9 mouse cellular contexts compared by ENCODE assay signal in the genomic region with DNA sequence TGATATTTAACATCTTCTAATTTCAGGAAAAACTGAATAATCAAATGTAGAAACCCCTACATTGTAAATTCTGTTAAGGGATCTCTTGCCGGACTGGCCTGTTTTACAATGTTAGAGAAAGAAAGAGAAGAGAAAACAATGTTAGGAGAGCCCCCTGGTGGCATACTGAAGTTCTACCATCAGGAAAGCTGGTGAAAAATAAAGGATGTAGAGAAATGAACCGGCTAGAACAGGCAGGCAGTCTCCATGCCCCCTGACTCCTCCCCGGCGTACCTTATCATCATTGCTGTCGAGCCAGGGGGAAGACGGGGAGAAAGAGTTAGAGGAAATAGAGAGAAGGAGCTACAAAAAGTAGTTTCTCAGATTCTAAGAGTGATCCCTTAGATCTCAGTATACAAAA. TPM values are rescaled to one million over a fixed set of nuclear protein-coding genes. Genes with fewer than 3 reads are reported as not detected.
A peak's percentile ranks its signal among the peaks of the same experiment; 100 is the strongest.
DNase-seq lines count a peak whose midpoint lies in the region; ATAC-seq and TF ChIP-seq lines count a peak whose summit lies in the region.
"Had no signal": no experiment of that assay in that cellular context is flagged by ENCODE, and none has a peak within 500 bp of the region (broad histone marks: within the 10 kb centered on the region; RNA-seq: fewer than 3 reads in every experiment).

No protein-coding gene starts in this region.

- no peak for ATAC-seq in heart, postnatal 0 days (ENCODE audit: insufficient read depth, low read depth)
- no peak for ATAC-seq in embryonic facial prominence, embryonic 11.5 days (replicated peaks; ENCODE audit: insufficient number of reproducible peaks, low FRiP score, low TSS enrichment, low read depth)
- ATAC-seq in megakaryocyte, adult 5-6 weeks (ENCODE audit: poor library complexity, severe bottlenecking), result peak; percentile 61; the same call in 1 of the 2 replicates

- H3K27ac ChIP-seq in heart, postnatal 0 days (ENCODE audit: low read depth), result no peak overlapping the region
- H3K27ac ChIP-seq in heart, embryonic 10.5 days, result no peak overlapping the region
- H3K27ac ChIP-seq in embryonic facial prominence, embryonic 11.5 days (replicated peaks; ENCODE audit: low read depth, low read length), result no peak overlapping the region
- H3K27ac ChIP-seq: limb, embryonic 13.5 days had no signal

- no peak overlapping the region for H3K4me3 ChIP-seq in heart, postnatal 0 days (ENCODE audit: low read depth, low read length)
- no peak overlapping the region for H3K4me3 ChIP-seq in heart, embryonic 10.5 days
- H3K4me3 ChIP-seq in embryonic facial prominence, embryonic 11.5 days (ENCODE audit: low read depth, low read length), result no peak overlapping the region
- H3K4me3 ChIP-seq: limb, embryonic 13.5 days had no signal

- WGBS in heart, postnatal 0 days, result under 1% methylated on average over 6 of the region's 6 CpGs
- WGBS in heart, embryonic 10.5 days, result 10% methylated on average over 6 of the region's 6 CpGs
- WGBS in embryonic facial prominence, embryonic 11.5 days, result 15% methylated on average over 6 of the region's 6 CpGs

- no peaks in the 10 kb centered on the region for H3K9me3 ChIP-seq in heart, postnatal 0 days (replicated peaks; ENCODE audit: control insufficient read depth, low read length)
- no peaks in the 10 kb centered on the region for H3K9me3 ChIP-seq in heart, embryonic 10.5 days
- H3K9me3 ChIP-seq in embryonic facial prominence, embryonic 11.5 days (replicated peaks; ENCODE audit: control insufficient read depth, low read length), result no peaks in the 10 kb centered on the region
- H3K9me3 ChIP-seq: limb, embryonic 13.5 days had no signal

- H3K4me1 ChIP-seq in heart, postnatal 0 days (ENCODE audit: control insufficient read depth, insufficient read depth), result no peaks in the 10 kb centered on the region
- H3K4me1 ChIP-seq in heart, embryonic 10.5 days, result peaks cover 7% of the 10 kb centered on the region; the same call in 1 of the 2 replicates
- H3K4me1 ChIP-seq in embryonic facial prominence, embryonic 11.5 days (ENCODE audit: control insufficient read depth, insufficient read depth, low read length), result no peaks in the 10 kb centered on the region

- peak; percentile 72 for TF ChIP-seq CTCF in heart, postnatal 0 days (IDR thresholded peaks at IDR 0.05; ENCODE audit: low read depth)

- H3K4me2 ChIP-seq in heart, postnatal 0 days (ENCODE audit: low read depth, low read length), result no peak overlapping the region
- no peak overlapping the region for H3K4me2 ChIP-seq in embryonic facial prominence, embryonic 11.5 days (ENCODE audit: low read depth, low read length)
- H3K4me2 ChIP-seq: limb, embryonic 13.5 days had no signal

- no peaks in the 10 kb centered on the region for H3K36me3 ChIP-seq in heart, postnatal 0 days (replicated peaks; ENCODE audit: control insufficient read depth, insufficient read depth, low read length)
- H3K36me3 ChIP-seq in heart, embryonic 10.5 days, result no peaks in the 10 kb centered on the region
- H3K36me3 ChIP-seq in embryonic facial prominence, embryonic 11.5 days (replicated peaks; ENCODE audit: control insufficient read depth, insufficient read depth, low read depth, low read length), result no peaks in the 10 kb centered on the region
- H3K36me3 ChIP-seq: limb, embryonic 13.5 days had no signal

- TF ChIP-seq EP300 in heart, postnatal 0 days (IDR thresholded peaks at IDR 0.05; ENCODE audit: low read depth), result no peak

- no peak overlapping the region for H3K9ac ChIP-seq in heart, postnatal 0 days (replicated peaks; ENCODE audit: low read depth, low read length)
- no peak overlapping the region for H3K9ac ChIP-seq in embryonic facial prominence, embryonic 11.5 days (replicated peaks; ENCODE audit: low read length)
- H3K9ac ChIP-seq: limb, embryonic 13.5 days had no signal

- peak; percentile 73 for DNase-seq in heart, postnatal 0 days (ENCODE audit: low spot score)
- DNase-seq in heart, embryonic 10.5 days (ENCODE audit: low spot score), result no peak
- peak; percentile 44 to 59 for DNase-seq in B cell, adult 2 months
- DNase-seq in ZHBTc4 (ENCODE audit: low read depth, low spot score), result peak; percentile 79
- peak; percentile 85 for DNase-seq in embryonic facial prominence, embryonic 11.5 days (ENCODE audit: low spot score)
- DNase-seq in layer of hippocampus, adult 9-10 months (ENCODE audit: low spot score), result peak; percentile 35
- DNase-seq in c-Kit-positive CD71-positive TER-119-positive erythroid progenitor cells, embryonic 14.5 days (ENCODE audit: low spot score), result no peak

- no peaks in the 10 kb centered on the region for H3K27me3 ChIP-seq in heart, postnatal 0 days (ENCODE audit: control insufficient read depth, insufficient read depth, low read length)
- H3K27me3 ChIP-seq in heart, embryonic 10.5 days (ENCODE audit: insufficient read depth, poor library complexity, severe bottlenecking), result peaks cover 9% of the 10 kb centered on the region; the same call in 1 of the 2 replicates
- H3K27me3 ChIP-seq in embryonic facial prominence, embryonic 11.5 days (ENCODE audit: control insufficient read depth, insufficient read depth, low read length), result no peaks in the 10 kb centered on the region

RNA-seq across cellular contexts. Expression of gene 4930447C04Rik, which starts 32.6 kb away (rescaled TPM):
- not detected in 2 replicates for total RNA-seq in heart, postnatal 0 days (2014; rRNA removed; ENCODE audit: low replicate concordance)
- polyA plus RNA-seq in heart, postnatal 0 days (2015; fragmentation: Nextera tagmentation; extraction: Ambion mirVana), result 0.32 and 0.63 TPM in 2 replicates
- 4.3 and 4.8 TPM in 2 replicates for polyA plus RNA-seq in heart, embryonic 10.5 days (2016; fragmentation: Nextera tagmentation; extraction: Ambion mirVana)
- 5.0 and 6.3 TPM in 2 replicates for polyA plus RNA-seq in embryonic facial prominence, embryonic 11.5 days (2014; fragmentation: Nextera tagmentation; extraction: Ambion mirVana)
- 0.13 and 0.59 TPM in 2 replicates for total RNA-seq in megakaryocyte, adult 5-6 weeks (2015)
- total RNA-seq in megakaryocyte, adult 5-6 weeks (2017), result 0.59 TPM in 1 of 2 replicates, not detected in the other

RNA-seq across cellular contexts. Expression of gene Six6, which starts 33.5 kb away (rescaled TPM):
- total RNA-seq in heart, postnatal 0 days (2014; rRNA removed; ENCODE audit: low replicate concordance), result not detected in 2 replicates
- polyA plus RNA-seq in heart, postnatal 0 days (2015; fragmentation: Nextera tagmentation; extraction: Ambion mirVana), result not detected in 2 replicates
- not detected in 2 replicates for polyA plus RNA-seq in heart, embryonic 10.5 days (2016; fragmentation: Nextera tagmentation; extraction: Ambion mirVana)
- 7.9 and 11.6 TPM in 2 replicates for polyA plus RNA-seq in embryonic facial prominence, embryonic 11.5 days (2014; fragmentation: Nextera tagmentation; extraction: Ambion mirVana)
- not detected in 2 replicates for total RNA-seq in megakaryocyte, adult 5-6 weeks (2015)
- not detected in 2 replicates for total RNA-seq in megakaryocyte, adult 5-6 weeks (2017)
- polyA plus RNA-seq: limb, embryonic 13.5 days had no signal

Comparison
In these comparisons a context has a peak if more than half of its experiments do, and no peak if none do; other contexts are left out.
1. DNase-seq: peak in heart, postnatal 0 days (single experiment), B cell, adult 2 months (2 of 2), ZHBTc4 (single experiment), embryonic facial prominence, embryonic 11.5 days (single experiment) and layer of hippocampus, adult 9-10 months (single experiment); none in heart, embryonic 10.5 days (single experiment) and c-Kit-positive CD71-positive TER-119-positive erythroid progenitor cells, embryonic 14.5 days (single experiment).